Mouse (Mus musculus) ES-Bruce4 (cell line): ENCODE results near the gene Npas4.

Experiments used
- CTCF ChIP-seq: IDR thresholded peaks from one replicate; pipeline ENCODE4 v1.8.1; 2011; ENCODE audit warnings: low read depth, low read length
- EP300 ChIP-seq: IDR thresholded peaks from 2 replicates; pipeline ENCODE4 v1.6.1; 2011; ENCODE audit warnings: low read depth, low read length; ENCODE audit not compliant: insufficient read depth
- POLR2A ChIP-seq: IDR thresholded peaks from one replicate; pipeline ENCODE4 v1.8.1; 2011; ENCODE audit warnings: low read length; ENCODE audit not compliant: insufficient read depth

- no peak for TF ChIP-seq CTCF
- TF ChIP-seq POLR2A, result no peak
- TF ChIP-seq EP300, result no peak
Observed at GRCm38 (mm10) chr19:5026111-5026510, 36.0 kb upstream of the Npas4 start.
